Mouse (Mus musculus) forebrain, postnatal 0 days (tissue): Measurements from ENCODE around the gene Auh. TPM values are rescaled to one million over a fixed set of nuclear protein-coding genes. Genes with fewer than 3 reads are reported as not detected.

Experiments used
- ATAC-seq: fragments of 200-750 bp; cut with Nextera tagmentation; 2 replicates; pipeline ENCODE4 v1.8.0; 2017; ENCODE audit warnings: mild to moderate bottlenecking, moderate library complexity
- DNase-seq: peaks from one replicate; pipeline ENCODE4 v3.0.0-alpha.2; 2015
- H3K27ac ChIP-seq: fragments of 300-500 bp; sonication (generic); 2 replicates; pipeline ENCODE4 v1.5.1; 2014; ENCODE audit warnings: low read depth, mild to moderate bottlenecking, antibody characterized with exemption, low read length, moderate library complexity, mixed read lengths
- H3K27me3 ChIP-seq: fragments of 300-500 bp; sonication (generic); 2 replicates; pipeline ENCODE4 v1.6.1; 2014; ENCODE audit warnings: mild to moderate bottlenecking, low read length, mixed read lengths; ENCODE audit not compliant: insufficient read depth
- H3K36me3 ChIP-seq: fragments of 300-500 bp; sonication (generic); 2 replicates; pipeline ENCODE4 v1.6.1; 2014; ENCODE audit warnings: mild to moderate bottlenecking, moderate library complexity; ENCODE audit not compliant: insufficient read depth
- H3K4me1 ChIP-seq: fragments of 300-500 bp; sonication (generic); 2 replicates; pipeline ENCODE4 v1.6.1; 2014; ENCODE audit warnings: antibody characterized with exemption; ENCODE audit not compliant: insufficient read depth
- H3K4me2 ChIP-seq: fragments of 300-500 bp; sonication (generic); 2 replicates; pipeline ENCODE4 v1.6.1; 2014; ENCODE audit warnings: low read depth, mild to moderate bottlenecking, moderate library complexity
- H3K4me3 ChIP-seq: fragments of 300-500 bp; sonication (generic); 2 replicates; pipeline ENCODE4 v1.5.1; 2014; ENCODE audit warnings: low read depth, low read length, mixed read lengths
- H3K9ac ChIP-seq: fragments of 300-500 bp; sonication (generic); 2 replicates; pipeline ENCODE4 v1.6.1; 2014; ENCODE audit warnings: mild to moderate bottlenecking
- H3K9me3 ChIP-seq: fragments of 300-500 bp; sonication (generic); 2 replicates; pipeline ENCODE4 v1.6.1; 2016; ENCODE audit warnings: low read length
- CTCF ChIP-seq: sonication (generic); IDR thresholded peaks from 2 replicates; pipeline ENCODE4 v1.5.1; 2016; ENCODE audit warnings: antibody characterized with exemption, control low read depth, low read depth
- WGBS: fragments of 180-500 bp; shearing (Covaris S2); extraction: QIAGEN DNeasy Blood & Tissue Kit; methylation state at CpG from one replicate; pipeline ENCODE4 v1.1.7; 2014; 5-methylcytosine and 5-hydroxymethylcytosine counted together
- polyA plus RNA-seq: library from polyadenylated mRNA; unstranded; fragments of >200 nt; fragmentation: Nextera tagmentation; extraction: Ambion mirVana; gene quantifications from 2 replicates; pipeline ENCODE4 v1.2.1, GENCODE M21; 2015
- total RNA-seq: library from RNA; depleted of rRNA; stranded (reverse); fragments of >200 nt; gene quantifications from 2 replicates; pipeline ENCODE4 v1.2.3, GENCODE M21; 2014

Gene Auh
- total and polyA plus RNA-seq, 2 experiments from 2014 or later, result 50.3 to 58.7 TPM

DNA sequence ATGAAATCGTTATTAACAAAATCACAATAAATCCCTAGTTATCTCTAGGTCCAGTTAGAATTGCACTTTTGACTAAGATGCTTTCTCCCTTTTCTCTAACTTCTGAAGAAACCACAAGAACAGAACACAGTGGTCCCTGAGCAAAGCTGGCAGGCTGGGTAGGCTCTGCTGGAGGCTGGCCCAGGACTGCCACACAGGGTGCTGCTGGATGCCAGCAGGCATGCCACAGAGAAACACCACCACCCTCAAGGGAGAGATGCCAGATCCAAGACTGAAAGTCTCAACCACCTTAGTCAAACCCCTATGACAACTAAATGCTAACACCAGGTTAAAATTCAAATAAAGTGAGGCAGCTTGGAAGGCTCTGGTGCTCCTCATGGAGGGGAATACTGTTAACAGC lies 36.7 kb downstream of the Auh start:
- 89% methylated on average over 1 of the region's 1 CpGs for WGBS
- H3K4me1 ChIP-seq, result no peaks in the 10 kb centered on the region
- DNase-seq, result no peak

DNA sequence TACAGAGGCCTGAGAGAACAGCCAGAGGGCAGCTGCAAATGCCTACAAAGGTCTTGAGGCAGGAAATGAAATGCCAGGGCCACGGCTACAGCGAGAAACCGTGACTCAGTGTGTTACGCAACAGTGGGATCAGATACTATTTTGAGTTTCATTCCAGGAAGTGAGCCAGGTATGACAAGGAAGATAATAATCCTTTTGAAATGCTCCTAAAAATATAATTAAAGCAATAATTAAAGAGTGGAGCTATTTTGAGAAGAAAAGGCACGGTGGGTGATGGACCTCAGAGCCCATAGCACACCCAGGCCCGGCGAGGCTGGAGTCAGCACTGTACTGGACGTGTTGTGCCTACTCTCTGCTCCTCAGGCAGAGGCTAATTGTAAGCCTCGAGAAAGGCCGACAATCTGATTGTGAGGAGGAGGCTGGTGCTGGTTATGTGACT lies 37.4 kb downstream of the Auh start:
- Histone ChIP-seq H3K4me1 (no peaks in the 10 kb centered on the region), H3K27ac (no peak overlapping the region), H3K27me3 (no peaks in the 10 kb centered on the region), H3K36me3 (no peaks in the 10 kb centered on the region; the same call in 1 of the 2 replicates), H3K9me3 (no peaks in the 10 kb centered on the region), H3K4me3 (no peak overlapping the region), H3K9ac (no peak overlapping the region), H3K4me2 (no peak overlapping the region)
- WGBS, result 59% methylated on average over 10 of the region's 10 CpGs
- no peak for TF ChIP-seq CTCF
- no peak for ATAC-seq
- no peak for DNase-seq

More for the DNA sequence above, 36.7 kb downstream of the Auh start:
- H3K27me3 ChIP-seq, result no peaks in the 10 kb centered on the region
- no peak overlapping the region for H3K4me3 ChIP-seq
- no peaks in the 10 kb centered on the region for H3K9me3 ChIP-seq
- no peak overlapping the region for H3K4me2 ChIP-seq
- TF ChIP-seq CTCF, result no peak
- no peaks in the 10 kb centered on the region; the same call in 1 of the 2 replicates for H3K36me3 ChIP-seq
- H3K9ac ChIP-seq, result no peak overlapping the region
- H3K27ac ChIP-seq, result no peak overlapping the region
- no peak for ATAC-seq

DNA sequence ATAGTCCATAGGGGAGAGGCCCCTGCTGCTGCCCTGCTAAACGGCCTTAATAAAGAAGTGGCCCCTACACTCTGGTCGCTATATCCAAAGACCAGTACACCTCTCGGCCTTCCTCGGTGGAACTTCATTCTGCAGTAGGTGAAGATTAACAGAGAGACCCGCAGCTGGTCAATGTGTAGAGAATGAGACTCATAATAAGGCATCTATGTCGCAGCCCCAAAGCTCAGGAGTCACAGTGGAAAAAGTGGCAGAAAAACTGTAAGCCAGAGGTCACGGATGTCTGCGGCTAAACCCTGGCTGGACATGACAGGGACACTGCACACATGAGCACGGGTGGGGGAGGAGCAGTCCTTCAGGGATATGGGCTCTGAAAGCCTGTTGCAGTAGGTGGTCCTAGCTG lies 39.2 kb downstream of the Auh start:
- 87% methylated on average over 9 of the region's 9 CpGs for WGBS
- no peak for ATAC-seq

DNA sequence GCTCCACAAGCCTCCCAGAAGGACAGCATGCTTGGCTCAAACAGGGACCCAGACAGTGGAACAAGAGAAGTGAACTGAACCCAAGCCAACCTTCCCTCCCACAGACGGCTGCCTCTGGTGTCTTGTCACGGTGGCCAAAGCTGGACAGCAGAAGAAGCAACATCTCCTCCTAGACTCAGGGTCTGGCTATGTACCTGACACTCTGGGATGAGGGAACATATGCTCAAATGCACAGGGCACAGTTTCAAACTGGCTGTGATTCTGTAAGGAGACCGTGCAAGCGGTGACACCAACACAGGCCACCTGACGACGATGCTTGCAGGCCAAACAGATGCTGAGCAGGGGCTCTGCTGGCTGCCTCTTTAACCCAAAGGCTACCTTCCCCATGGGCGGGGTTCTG lies 42.7 kb downstream of the Auh start:
- H3K4me3 ChIP-seq, result no peak overlapping the region
- no peak for TF ChIP-seq CTCF
- WGBS, result 80% methylated on average over 7 of the region's 7 CpGs
- ATAC-seq, result no peak
- no peak overlapping the region for H3K27ac ChIP-seq
- no peak overlapping the region for H3K4me2 ChIP-seq
- H3K4me1 ChIP-seq, result no peaks in the 10 kb centered on the region
- H3K9me3 ChIP-seq, result no peaks in the 10 kb centered on the region
- no peak for DNase-seq
- no peaks in the 10 kb centered on the region for H3K27me3 ChIP-seq
- H3K9ac ChIP-seq, result no peak overlapping the region
- 0 out of 2 replicates have a peak, but pooled peaks cover 4% of the 10 kb centered on the region for H3K36me3 ChIP-seq

More for the DNA sequence above, 39.2 kb downstream of the Auh start:
- Histone ChIP-seq H3K27me3 (no peaks in the 10 kb centered on the region), H3K36me3 (0 out of 2 replicates have a peak, but pooled peaks cover 4% of the 10 kb centered on the region), H3K27ac (no peak overlapping the region), H3K4me1 (no peaks in the 10 kb centered on the region), H3K9ac (no peak overlapping the region), H3K4me3 (no peak overlapping the region), H3K4me2 (no peak overlapping the region), H3K9me3 (no peaks in the 10 kb centered on the region)
- TF ChIP-seq CTCF, result no peak
- no peak for DNase-seq

DNA sequence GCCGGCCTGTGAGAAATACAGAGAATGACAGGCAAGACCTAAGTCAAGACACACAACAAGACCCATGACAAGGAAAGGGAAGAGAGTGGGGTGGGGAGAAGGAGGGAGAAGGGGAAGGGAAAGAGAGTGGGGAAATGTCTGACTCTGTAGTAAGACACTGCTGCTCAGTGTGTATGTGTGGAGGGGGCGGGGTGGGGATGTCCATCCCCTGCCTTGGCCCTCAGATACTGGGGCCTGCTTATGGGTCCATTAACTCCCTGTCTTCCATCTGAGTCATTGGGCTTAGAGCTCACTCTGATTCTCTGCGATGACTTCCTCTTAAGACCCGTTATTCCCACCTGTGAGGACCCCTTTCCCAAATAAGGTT lies 45.5 kb downstream of the Auh start:
- no peak for TF ChIP-seq CTCF
- no peaks in the 10 kb centered on the region for H3K9me3 ChIP-seq
- H3K4me3 ChIP-seq, result no peak overlapping the region
- H3K9ac ChIP-seq, result no peak overlapping the region
- 81% methylated on average over 4 of the region's 4 CpGs for WGBS
- no peak for ATAC-seq
- no peak overlapping the region for H3K27ac ChIP-seq
- peaks cover 8% of the 10 kb centered on the region; the same call in 1 of the 2 replicates for H3K4me1 ChIP-seq
- H3K4me2 ChIP-seq, result no peak overlapping the region
- no peak for DNase-seq
- H3K27me3 ChIP-seq, result no peaks in the 10 kb centered on the region
- H3K36me3 ChIP-seq, result 0 out of 2 replicates have a peak, but pooled peaks cover 4% of the 10 kb centered on the region

DNA sequence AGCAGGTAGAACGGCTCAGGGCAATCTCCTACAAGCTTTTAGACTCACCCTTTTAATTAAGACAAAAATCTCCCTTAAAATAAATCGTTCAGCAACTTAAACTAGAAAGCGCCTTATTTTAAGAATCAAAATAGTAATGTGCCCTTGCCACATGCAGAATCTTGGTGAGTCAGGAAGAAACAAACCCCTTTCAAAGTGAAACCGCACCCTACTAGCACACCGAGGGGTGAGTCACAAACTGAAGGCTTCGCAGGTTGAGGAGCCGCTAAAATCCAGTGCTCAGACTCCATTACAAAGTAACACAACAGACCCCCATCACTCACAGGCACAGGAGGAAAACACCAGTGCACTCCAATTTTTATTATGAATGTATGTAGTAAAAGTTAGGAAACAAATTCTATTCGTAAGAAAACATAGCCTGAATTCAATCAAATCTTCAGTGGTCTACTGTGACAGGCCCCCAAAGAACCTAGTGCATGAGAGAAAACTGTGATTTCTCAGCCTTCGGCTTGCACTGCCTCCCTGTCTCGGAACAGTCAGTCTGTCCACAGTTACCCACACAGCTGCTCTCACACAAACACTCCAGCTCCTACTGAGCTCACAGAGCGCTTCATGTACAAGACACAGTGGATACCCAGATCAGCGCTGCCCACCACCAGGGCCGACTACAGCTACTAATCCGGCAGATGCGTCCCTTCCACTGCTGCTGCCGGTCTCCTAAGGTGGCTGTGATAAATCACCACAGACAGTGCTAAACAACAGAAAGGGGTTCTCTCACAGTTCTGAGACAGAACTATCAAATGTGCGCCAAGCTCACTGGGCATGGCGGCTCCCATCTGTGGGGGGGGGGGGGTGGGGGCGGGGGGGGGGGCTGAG lies 46.2 kb downstream of the Auh start:
- Histone ChIP-seq H3K27me3 (no peaks in the 10 kb centered on the region), H3K4me1 (peaks cover 8% of the 10 kb centered on the region; the same call in 1 of the 2 replicates), H3K9me3 (no peaks in the 10 kb centered on the region), H3K4me3 (no peak overlapping the region), H3K36me3 (0 out of 2 replicates have a peak, but pooled peaks cover 4% of the 10 kb centered on the region), H3K4me2 (no peak overlapping the region), H3K9ac (no peak overlapping the region), H3K27ac (no peak overlapping the region)
- 78% methylated on average over 16 of the region's 19 CpGs for WGBS
- DNase-seq (no peak), ATAC-seq (no peak)
- no peak for TF ChIP-seq CTCF

DNA sequence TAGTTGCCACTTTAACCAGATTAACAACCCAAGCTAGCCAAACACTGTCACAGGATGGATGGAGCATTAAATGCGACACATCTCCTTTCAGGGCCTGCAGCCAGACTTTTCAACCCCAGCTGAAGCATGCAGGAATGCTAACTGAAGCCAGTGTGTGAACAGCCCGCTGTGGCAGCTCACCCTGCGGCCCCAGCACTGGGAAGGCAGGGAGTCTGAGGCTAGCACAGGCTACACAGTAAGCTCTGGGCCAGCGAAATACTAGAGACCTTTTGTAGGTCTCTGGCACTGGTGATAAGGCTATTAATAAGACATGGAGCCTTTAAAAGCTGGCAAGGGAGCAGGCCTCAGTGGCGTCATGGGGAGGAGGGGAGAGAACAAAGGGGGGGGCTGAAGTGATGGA lies 49.1 kb downstream of the Auh start:
- no peak for TF ChIP-seq CTCF
- H3K27ac ChIP-seq, result no peak overlapping the region
- DNase-seq, result no peak

More for the DNA sequence above, 49.1 kb downstream of the Auh start:
- Histone ChIP-seq H3K36me3 (no peaks in the 10 kb centered on the region), H3K9me3 (no peaks in the 10 kb centered on the region), H3K4me2 (no peak overlapping the region), H3K27me3 (no peaks in the 10 kb centered on the region), H3K4me1 (peaks cover 11% of the 10 kb centered on the region; the same call in 1 of the 2 replicates), H3K9ac (no peak overlapping the region), H3K4me3 (no peak overlapping the region)
- 19% methylated on average over 5 of the region's 5 CpGs for WGBS
- peak; percentile 57 for ATAC-seq
